Mouse (Mus musculus) frontal cortex, postnatal 25 days (tissue): Measurements from ENCODE around the gene Exoc3l4.

Experiments
- DNase-seq, 2 experiments: peaks; one replicate each; pipeline ENCODE4 v3.0.0; 2022; ENCODE audit warnings: low spot score in 2 of 2

Exoc3l4 gene

DNA sequence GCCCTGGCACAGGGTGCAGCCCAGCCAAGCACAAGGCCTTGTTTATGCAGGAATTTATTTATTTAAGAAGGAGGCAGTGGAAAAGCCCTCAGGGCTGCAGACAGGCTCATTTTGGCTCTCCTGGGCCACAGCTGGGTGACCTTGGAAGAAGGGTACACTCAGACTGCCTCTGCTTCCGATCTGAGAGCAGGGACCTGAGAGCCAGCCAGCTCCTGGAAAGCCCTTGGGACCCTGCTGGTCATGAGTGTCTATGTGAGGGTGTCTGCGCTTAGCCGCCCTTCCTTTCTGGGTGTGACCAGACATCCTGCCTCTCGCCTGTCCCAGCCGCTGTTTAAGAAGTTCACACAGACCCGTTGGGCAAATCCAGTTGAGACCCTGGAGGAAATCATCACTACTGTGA is 33.5 kb downstream of the Exoc3l4 start:
- DNase-seq = no peak

DNA sequence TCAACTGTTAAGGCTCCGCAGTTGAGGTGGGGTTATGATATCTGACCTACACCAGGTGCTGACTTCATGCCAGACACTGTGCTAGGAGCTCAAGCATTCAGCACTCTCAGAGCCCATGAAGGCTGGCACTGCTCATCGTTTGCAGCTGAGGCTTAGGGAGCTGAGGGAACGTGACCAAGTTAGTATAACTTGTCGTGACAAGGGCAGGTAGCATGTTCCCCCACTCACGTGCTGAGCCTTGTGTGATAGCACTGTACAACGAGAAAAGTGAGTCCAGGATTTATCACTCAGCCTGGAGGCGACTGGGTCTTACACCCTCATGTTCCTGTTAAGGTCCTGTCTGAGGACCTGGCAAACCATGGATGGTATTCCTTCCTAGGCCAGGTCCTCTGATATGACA is 34.7 kb downstream of the Exoc3l4 start:
- no peak for DNase-seq

DNA sequence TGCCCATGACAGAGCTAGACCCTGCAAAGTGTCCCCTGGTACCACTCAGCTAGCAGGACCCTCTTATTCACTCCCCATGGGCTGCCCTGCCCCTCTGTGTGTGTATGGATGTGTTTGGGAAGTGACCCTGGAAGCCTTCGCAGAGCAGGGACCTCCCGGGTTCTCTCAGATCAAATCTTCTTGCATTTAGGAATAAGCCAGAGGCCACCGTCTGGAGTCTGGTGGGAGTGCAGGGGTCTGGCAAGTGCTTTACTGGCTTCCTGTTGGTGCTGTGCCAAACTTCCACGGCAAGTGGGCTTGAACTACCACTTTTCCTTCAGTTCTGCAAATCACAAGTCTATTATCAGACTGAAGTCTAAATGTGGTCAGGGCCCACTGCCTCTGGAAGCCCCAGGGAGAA is 37.2 kb downstream of the Exoc3l4 start:
- DNase-seq = no peak

DNA sequence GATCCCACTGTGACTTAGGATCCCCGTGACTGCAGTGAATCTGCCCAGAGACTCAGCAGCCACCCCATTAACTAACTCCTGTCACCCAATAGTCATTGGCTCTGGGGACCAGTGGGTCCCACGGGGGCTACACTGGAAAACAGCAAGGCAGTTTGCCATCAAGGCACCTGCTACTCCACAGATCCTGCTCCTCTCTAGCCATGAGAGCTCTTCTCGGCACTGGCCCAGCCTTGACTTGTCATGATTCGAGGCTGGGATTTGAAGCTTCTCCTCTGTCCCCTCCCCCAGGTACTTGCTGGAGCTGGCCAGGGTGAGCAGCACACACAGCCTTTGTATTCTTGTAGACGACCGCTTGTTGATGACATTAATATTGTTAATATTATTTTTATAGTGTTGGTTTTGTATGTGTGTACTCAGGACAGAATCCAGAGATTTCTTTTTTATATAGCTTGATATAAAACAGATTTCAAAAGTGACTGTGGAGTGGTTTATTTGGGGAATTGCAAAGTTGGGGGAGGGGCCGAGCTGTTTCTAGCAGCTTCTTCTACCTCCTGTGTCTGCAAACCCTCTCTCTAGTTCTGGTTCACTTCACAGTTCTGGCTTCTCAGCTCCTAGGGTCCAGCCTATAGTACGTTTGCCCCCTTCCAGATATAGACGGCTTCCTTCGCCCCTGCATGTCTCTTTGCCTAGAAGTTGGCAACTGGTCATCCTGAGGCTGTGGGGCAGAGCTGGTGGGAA is 37.9 kb downstream of the Exoc3l4 start:
- DNase-seq = no peak

DNA sequence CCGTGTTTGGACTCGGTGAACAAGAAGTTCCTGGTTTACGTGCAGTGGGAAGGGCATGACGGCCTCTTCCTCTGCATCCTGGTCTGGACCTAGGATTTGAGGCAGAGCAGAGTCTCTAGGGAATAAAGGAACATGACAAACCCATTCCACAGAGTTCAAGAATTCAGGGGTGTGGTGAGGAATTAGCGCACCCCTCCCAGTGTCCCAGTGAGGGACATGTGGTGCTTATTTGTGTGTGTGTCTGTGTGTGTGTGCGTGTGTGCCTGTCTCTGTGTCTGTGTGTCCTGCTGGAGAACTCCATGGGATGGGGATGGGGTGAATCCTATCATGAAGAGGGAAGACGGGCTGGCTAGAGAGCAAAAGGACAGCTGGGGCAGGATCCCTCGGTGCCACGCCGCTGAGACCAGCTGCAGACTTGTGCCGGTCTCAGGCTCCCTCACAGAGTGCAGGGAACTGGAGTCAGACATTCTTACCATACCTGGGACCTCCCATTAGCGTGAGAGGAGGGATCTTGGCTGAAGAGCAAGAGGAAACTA is 38.6 kb downstream of the Exoc3l4 start:
- no peak for DNase-seq

DNA sequence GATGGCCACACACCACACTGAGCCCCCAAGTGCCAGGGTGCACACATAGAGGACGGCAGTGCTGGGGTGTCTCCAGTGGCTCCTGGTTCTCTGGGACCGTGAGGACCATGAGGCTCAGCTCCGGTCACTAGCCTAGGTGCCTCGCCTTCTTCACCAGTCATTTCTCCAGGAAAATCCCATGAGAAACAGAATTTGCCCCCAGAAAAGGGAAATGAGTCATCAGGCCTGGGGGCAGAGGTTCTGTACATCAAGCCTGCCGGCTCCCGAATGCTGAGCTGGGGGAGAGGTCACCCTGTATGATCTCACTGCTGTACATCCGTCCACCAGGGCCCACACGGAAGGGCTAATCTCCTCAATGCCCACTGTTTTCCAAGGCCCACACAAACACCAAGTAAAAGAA is 39.0 kb downstream of the Exoc3l4 start:
- no peak for DNase-seq

DNA sequence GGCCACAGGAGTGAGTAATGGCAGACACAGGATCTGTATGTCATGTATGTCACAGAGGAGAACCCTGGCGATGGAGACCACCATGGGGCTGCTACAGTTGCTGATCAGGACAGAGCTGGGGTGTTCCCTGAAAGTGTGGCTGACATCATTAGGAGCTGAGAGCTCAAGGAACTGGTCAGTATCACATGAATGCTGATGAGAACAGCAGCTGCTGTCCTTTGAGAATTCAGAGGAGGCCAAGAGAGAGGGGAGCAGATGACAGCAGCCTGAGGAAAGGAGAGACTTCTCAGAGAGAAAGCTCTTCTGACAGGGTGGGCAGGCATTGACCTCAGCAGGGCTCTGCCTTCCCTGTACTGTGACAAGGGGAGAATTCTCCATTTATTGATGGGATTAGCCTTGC is 40.9 kb downstream of the Exoc3l4 start:
- no peak for DNase-seq

DNA sequence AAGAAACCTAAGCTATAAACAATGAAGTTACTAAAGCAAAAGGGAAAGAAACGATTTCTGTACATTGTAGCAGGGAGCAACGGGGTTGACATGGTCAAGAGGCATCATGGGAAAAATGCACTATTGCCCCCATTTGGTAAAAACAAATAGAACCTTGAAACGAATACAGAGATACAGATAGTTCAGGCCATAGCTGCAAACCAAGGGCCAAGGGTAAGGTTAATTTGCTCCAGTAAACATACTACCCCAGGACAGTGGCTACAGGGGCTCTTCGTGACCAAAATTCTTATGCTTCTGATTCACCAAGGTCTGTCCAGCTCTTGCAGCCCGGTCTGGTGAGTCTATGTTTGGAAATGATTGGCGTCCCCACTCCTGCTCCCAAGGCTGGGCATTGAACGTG is 46.8 kb downstream of the Exoc3l4 start:
- no peak for DNase-seq

DNA sequence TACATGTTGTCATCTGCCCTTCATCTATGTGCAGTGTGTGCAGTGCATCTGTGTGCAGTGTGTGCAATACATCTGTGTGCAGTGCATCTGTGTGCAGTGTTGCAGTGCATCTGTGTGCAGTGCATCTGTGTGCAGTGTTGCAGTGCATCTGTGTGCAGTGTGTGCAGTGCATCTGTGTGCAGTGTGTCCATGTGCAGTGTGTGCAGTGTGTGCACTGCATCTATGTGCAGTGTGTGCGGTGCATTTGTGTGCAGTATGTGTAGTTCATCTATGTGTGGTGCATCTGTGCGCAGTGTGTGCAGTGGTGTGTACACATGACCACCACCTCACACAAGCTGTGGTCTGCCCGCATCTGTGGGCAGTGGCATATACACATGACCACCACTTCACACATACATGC is 49.6 kb downstream of the Exoc3l4 start:
- no peak for DNase-seq

DNA sequence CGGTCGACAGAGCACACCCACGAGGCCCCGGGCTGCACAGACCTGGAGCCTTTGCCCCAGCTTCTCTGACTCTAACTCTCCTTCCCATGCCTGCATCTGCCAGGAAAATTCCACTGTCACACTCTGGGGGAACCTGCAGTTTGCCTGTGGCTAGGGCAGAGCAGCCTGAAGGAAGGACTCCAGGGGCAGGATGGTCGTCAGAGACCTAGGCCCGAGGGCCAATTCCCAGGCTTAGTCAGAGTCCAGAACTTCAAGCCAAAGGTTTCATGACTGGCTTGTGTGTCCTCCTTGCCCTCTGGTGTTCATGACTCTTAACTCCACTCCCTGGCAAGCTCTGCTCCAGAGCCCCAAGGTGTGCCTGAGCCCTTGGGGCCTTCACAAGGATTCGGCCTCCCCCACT is 51.4 kb downstream of the Exoc3l4 start:
- DNase-seq = no peak

DNA sequence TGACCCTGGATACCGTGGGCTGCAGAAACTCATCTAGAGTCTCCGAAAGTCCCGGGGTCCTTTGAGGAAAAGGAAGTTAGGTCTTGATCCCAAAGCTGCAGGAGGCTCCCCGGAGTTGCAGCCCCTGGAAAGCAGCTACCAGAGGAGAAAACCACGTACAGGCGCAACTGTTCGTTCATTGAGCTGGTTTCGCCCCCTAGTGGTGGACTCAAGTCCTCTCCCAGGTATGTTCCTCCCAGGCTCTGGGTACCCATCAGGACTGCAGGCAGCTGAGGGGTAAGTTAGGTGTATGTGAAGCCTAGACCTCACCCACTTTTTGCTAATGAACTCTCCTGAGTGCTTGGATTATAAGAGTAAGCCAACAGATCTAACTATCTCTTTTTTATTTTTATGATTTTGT is 52.7 kb downstream of the Exoc3l4 start:
- DNase-seq = peak; percentile 30 to 62

DNA sequence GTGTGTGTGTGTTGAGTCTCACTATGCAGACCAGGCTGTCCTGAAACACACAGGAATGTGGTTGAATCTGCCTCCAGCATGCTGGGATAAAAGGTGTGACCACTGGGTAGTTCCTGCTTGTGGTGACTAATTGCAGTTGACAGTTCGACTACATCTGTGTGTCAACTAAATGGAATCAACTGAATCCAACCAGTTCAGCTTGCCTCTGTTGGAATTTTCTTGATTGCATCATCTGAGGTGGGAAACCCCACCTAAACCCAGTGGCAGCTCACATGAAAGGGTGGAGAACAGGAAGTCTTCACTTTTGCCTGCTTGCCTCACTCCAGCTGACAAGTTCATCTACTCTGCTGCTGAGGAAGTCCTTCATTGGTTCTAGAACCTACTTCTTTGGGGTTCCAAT is 54.3 kb downstream of the Exoc3l4 start:
- DNase-seq = no peak

DNA sequence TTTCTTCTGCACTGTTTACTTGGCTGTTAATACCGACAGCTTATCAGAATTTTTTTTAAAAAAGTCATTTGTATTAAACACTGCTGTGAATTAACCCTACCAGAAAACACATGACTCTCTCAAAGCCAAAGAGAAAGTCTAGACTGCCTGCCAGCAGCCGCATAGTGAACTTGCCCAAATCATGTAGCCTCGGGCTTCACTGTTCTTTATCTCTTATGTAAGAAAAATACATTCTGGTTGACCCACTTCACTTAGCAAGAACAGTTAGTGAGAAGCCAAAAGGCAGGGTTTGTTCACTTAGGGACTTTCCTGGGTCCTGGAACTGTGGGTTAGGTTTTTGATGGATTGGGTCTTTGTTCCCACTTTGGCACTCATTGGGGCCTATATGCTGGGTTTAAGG is 54.9 kb downstream of the Exoc3l4 start:
- no peak for DNase-seq

DNA sequence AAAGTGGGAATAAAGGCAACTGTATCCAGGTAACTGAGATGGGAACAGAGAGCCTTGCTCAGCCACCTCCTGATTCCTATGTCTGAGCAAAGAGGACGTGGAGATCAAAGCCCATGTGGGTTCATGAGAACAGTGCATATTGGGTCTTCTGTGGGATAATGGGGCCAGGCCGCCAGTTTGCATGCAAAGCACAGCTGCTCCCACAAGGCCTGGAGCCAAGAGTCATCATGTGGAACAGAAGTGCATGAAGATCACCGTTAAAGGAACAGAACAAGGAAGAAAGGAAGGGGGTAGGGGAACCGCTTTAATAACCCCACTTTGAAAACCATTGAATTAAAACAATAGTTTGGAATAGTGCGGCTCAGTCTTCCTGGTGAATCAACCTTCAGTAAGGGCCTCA is 56.1 kb downstream of the Exoc3l4 start:
- no peak for DNase-seq

DNA sequence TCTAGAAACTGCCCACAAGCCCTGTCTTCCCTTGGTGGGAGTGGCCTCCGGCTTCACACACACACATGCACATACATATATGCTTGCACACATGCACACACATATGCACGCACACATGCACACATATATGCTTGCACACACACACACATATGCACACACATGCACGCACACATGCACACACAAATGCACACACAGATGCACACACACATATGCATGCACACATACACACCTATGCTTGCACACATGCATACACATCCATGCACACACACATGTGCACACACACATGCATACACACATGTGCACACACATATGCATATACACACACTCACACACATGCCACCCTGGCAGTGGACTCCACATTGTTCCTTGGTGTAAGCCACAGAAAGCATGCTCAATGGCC is 57.6 kb downstream of the Exoc3l4 start:
- no peak for DNase-seq

DNA sequence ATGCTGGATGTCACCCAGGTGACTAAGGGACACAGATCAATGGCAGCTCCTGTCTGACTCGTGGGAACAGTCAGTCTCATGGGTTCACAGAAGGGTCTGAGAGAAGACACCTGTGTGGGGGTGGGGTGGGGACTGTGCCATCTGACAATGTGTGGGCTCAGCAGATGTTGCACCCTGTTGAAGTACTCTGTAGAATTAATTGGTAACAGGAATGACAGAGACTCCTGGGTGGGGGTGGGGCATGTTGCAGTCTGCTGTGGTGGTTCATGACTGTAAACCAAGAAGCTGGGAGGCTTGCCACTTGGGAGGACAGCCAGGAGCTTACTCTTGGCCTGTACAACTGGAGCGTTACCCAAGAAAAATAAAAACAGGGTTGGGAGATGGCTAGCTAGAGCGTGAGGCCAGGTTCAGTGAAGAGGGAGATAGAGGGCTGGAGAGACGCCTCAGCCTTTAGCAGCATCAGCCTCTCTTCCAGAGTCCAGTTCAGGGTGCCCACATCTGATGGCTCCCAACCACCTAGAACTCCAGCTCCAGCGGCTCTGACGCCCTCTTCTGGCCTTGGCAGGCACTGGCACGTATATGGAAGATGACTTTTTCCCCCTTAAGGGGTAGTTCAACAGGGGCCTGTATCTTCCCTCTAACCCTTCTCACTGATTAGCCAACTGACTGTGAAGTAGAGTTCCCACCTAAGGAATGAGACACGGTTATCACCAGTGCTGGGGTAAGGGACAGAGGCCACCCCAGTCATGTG is 58.3 kb downstream of the Exoc3l4 start:
- DNase-seq = no peak

DNA sequence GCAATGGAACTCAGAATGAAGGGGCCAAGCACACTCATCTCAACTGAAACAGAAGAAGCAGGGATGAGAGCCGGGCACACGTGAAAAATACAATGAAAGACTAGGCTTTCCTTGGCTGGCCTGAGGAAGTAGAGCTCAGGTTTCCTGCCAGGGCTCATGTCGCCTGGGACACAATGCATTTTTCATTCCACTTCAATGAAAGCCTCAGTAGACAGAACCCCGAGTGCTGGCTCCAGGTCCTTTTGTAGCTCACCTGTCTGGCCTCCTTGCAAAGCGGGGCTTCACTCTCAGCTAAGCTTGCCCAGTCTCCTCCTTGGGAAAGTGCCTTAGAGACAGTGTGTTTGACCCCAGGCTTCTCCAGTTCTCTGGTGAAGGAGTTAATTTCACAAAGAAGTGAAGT is 62.1 kb downstream of the Exoc3l4 start:
- no peak for DNase-seq

DNA sequence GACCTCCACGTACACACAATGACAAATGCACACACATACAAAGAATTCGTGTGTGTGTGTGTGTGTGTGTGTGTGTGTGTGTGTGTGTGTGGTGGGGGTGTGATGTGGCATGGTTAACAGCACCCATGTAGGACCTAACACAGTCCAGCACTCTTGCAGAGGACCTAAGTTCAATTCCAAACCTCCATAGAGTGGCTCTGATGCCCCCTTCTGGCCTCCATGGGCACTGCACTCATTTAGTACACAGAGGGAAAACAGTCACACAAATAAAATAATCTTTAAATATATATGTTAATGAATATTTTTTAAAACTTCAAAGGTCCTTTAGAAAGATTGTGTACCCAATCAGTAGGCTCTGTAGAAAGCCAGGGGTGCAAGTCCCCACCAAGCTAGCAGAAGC is 63.1 kb downstream of the Exoc3l4 start:
- no peak for DNase-seq
